Mouse (Mus musculus): Measurements from ENCODE around the gene Gm3646. TPM values are rescaled to one million over a fixed set of nuclear protein-coding genes. Genes with fewer than 3 reads are reported as not detected.
A peak's percentile ranks its signal among the peaks of the same experiment; 100 is the strongest.

Gm3646 gene
- polyA plus RNA-seq, 1 experiment from 2014 or later, result not detected

- 39% methylated on average over 9 of the region's 9 CpGs for WGBS
- Histone ChIP-seq H3K4me1 (peaks cover 35% of the 10 kb centered on the region), H3K27me3 (no peaks in the 10 kb centered on the region), H3K9me3 (no peaks in the 10 kb centered on the region), H3K4me3 (no peak overlapping the region), H3K9ac (no peak overlapping the region), H3K27ac (0 out of 2 replicates have a peak overlapping the region, but pooled peaks have one; percentile 16), H3K4me2 (no peak overlapping the region), H3K36me3 (no peaks in the 10 kb centered on the region)
- no peak for ATAC-seq (ENCODE audit: insufficient number of reproducible peaks, insufficient read depth, low FRiP score, low TSS enrichment, low read depth)
Measured at GRCm38 (mm10) chr1:39759231-39760175, 45.6 kb downstream of the Gm3646 start.

GRCm38 (mm10) chr1:39758244-39758643 is 46.9 kb downstream of the Gm3646 start:
- Histone ChIP-seq H3K27ac (no peak overlapping the region), H3K36me3 (no peaks in the 10 kb centered on the region), H3K9ac (no peak overlapping the region), H3K4me2 (no peak overlapping the region), H3K9me3 (no peaks in the 10 kb centered on the region), H3K27me3 (no peaks in the 10 kb centered on the region), H3K4me1 (peaks cover 35% of the 10 kb centered on the region), H3K4me3 (no peak overlapping the region)
- ATAC-seq (ENCODE audit: insufficient number of reproducible peaks, insufficient read depth, low FRiP score, low TSS enrichment, low read depth), result no peak
- WGBS, result 68% methylated on average over 9 of the region's 9 CpGs

GRCm38 (mm10) chr1:39756952-39757351 is 48.2 kb downstream of the Gm3646 start:
- Histone ChIP-seq H3K4me3 (no peak overlapping the region), H3K36me3 (no peaks in the 10 kb centered on the region), H3K27me3 (no peaks in the 10 kb centered on the region), H3K4me2 (no peak overlapping the region), H3K9me3 (no peaks in the 10 kb centered on the region), H3K4me1 (peaks cover 25% of the 10 kb centered on the region), H3K9ac (no peak overlapping the region), H3K27ac (no peak overlapping the region)
- WGBS, result 66% methylated on average over 11 of the region's 11 CpGs
- no peak for ATAC-seq (ENCODE audit: insufficient number of reproducible peaks, insufficient read depth, low FRiP score, low TSS enrichment, low read depth)

- peaks cover 17% of the 10 kb centered on the region for H3K4me1 ChIP-seq
- H3K9ac ChIP-seq, result no peak overlapping the region
- H3K4me3 ChIP-seq, result no peak overlapping the region
- H3K9me3 ChIP-seq, result no peaks in the 10 kb centered on the region
- no peak overlapping the region for H3K4me2 ChIP-seq
- no peaks in the 10 kb centered on the region for H3K36me3 ChIP-seq
- 71% methylated on average over 13 of the region's 13 CpGs for WGBS
- ATAC-seq (ENCODE audit: insufficient number of reproducible peaks, insufficient read depth, low FRiP score, low TSS enrichment, low read depth), result no peak
- H3K27ac ChIP-seq, result no peak overlapping the region
- no peaks in the 10 kb centered on the region for H3K27me3 ChIP-seq
Measured at GRCm38 (mm10) chr1:39754224-39754957, 50.7 kb downstream of the Gm3646 start.

Other genes with a start within 250 kb of the Gm3646 start
- gene Rnf149, start 227.9 kb downstream of the Gm3646 start, polyA plus RNA-seq (2015; fragmentation: Nextera tagmentation; extraction: Ambion mirVana), result 31.6 and 32.0 TPM in 2 replicates
- gene Creg2, start 153.9 kb downstream of the Gm3646 start, polyA plus RNA-seq (2015; fragmentation: Nextera tagmentation; extraction: Ambion mirVana), result 0.21 and 0.22 TPM in 2 replicates
- gene Rfx8, start 84.3 kb downstream of the Gm3646 start, polyA plus RNA-seq (2015; fragmentation: Nextera tagmentation; extraction: Ambion mirVana), result 1.8 and 2.1 TPM in 2 replicates
- gene Map4k4, start 95.6 kb upstream of the Gm3646 start, polyA plus RNA-seq (2015; fragmentation: Nextera tagmentation; extraction: Ambion mirVana), result 42.8 and 56.6 TPM in 2 replicates